Mouse (Mus musculus): Measurements from ENCODE around the gene Olfr1239.

The Olfr1239 gene

DNA sequence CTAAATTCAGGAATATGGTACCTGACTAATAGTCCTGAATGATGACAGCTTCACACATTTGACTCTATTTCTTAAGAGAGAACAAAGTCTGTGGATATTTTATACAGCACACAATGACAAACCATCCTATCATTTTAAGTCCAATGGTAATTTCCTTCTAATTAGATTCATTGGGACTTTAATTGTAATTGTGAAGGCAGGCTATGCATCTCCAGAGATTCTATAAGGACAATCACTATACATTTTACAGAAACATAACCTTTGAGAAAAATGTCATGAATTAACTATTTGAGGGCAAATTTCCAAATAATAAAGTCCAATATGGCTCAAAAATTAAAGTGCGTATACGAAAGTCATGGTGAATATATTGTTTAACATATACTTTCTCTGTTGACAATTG is at the start of gene Olfr1239:
Olfr1239 (minus strand) TSS at position 101 of the 400 bp plus-strand sequence.
- DNase-seq (ENCODE audit: low read depth, low spot score), result no peak

DNA sequence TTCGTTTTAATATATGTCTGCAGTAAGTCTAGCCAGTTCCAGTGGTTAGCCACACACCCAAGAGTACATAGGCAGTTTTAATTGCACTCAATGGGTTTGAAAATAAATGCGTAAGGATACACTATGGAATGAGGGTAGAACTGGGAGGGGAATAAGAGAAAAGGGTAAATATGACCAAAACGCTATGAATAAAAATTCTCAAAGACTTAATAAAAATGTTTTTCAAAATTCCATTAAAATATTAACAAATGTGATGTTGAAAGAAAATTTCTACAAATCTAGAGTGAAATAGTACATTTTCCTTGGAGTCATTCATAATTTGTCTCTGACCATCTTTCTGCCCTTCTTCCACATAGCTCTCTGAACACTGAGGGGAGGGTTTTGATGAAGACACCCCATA is 22.7 kb upstream of the Olfr1239 start, which contains the start of gene Olfr1240:
Olfr1240 (minus strand) TSS at position 101 of the 400 bp plus-strand sequence.
- DNase-seq (ENCODE audit: low read depth, low spot score), result no peak

DNA sequence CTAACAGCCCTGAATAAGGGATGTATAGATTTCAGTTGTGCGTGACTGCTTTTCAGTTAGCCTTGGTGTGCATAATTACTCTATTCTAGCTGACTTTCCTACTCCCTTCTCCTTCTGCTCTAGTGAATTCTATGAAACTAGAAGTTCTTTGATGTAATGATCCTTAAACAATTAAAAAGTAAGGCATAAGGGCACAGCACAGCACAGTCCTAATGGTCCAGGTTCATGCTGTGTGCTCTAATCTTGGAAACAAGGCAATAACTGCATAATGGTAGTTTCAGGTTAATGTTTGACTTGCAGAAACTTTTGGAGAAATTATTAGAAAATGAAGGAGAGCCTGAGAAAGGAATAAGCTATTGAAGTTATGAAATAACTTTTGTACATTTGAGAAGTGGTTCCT is 5.7 kb downstream of the Olfr1239 start:
- no peak for DNase-seq (ENCODE audit: low read depth, low spot score)

DNA sequence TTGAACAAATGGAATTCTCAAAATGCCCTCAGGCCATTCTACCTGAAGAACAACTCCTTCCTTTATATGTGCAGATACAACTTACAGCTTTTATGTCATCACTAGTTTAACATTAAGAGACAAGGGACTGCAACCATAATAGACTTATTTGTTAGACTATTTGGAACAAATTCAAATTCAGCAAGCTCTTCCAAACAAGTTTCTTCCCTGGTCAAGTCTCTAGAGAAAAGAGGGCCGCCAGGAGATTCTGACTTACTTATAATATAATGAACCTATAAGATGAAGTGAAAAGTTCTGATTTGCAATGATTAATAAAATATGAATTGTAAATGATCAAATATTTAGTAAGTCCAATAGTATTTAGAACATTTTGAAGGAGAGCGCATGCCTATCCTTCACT is 10.6 kb downstream of the Olfr1239 start, which contains the start of gene Olfr1238:
Olfr1238 (minus strand) TSS at position 101 of the 400 bp plus-strand sequence.
- no peak for DNase-seq (ENCODE audit: low read depth, low spot score)

DNA sequence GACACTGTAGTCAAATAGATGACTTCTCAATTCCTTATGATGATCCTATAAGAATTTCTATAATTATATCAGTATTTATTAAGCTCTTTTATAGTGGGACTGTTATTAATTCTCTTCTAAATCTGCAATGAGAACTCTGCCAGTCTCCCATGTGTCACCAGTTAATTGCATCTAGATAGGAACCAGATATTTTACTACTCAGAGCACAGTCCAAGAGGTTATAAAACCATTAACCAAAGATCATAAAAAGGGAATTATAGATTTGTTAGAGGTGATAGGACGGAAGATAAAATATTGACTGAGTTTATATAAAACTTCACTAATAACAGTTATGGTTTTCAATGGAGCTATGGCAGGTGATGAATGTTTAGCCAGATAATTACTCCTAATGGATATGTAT is 19.3 kb downstream of the Olfr1239 start:
- DNase-seq (ENCODE audit: low read depth, low spot score), result no peak
